Mouse (Mus musculus) heart, embryonic 15.5 days (tissue): ENCODE data around the gene Rasd1. TPM values are rescaled to one million over a fixed set of nuclear protein-coding genes. Genes with fewer than 3 reads are reported as not detected.

Experiments used
- ATAC-seq: fragments of 200-750 bp; cut with Nextera tagmentation; replicated peaks from 2 replicates; pipeline ENCODE4 v1.8.0; 2017; ENCODE audit warnings: low read depth, moderate TSS enrichment; ENCODE audit not compliant: insufficient number of reproducible peaks, insufficient read depth, low FRiP score
- H3K27ac ChIP-seq: fragments of 300-500 bp; sonication (generic); 2 replicates; pipeline ENCODE4 v1.5.1; 2015; ENCODE audit warnings: mild to moderate bottlenecking, inconsistent platforms
- H3K27me3 ChIP-seq: fragments of 300-500 bp; sonication (generic); 2 replicates; pipeline ENCODE4 v1.6.1; 2015; ENCODE audit warnings: inconsistent platforms
- H3K36me3 ChIP-seq: fragments of 300-500 bp; sonication (generic); 2 replicates; pipeline ENCODE4 v1.6.1; 2015; ENCODE audit warnings: mild to moderate bottlenecking, inconsistent platforms
- H3K4me1 ChIP-seq: fragments of 300-500 bp; sonication (generic); replicated peaks from 2 replicates; pipeline ENCODE4 v1.6.1; 2015; ENCODE audit warnings: inconsistent platforms
- H3K4me2 ChIP-seq: fragments of 300-500 bp; sonication (generic); 2 replicates; pipeline ENCODE4 v1.6.1; 2015; ENCODE audit warnings: inconsistent platforms, mild to moderate bottlenecking, moderate library complexity
- H3K4me3 ChIP-seq: fragments of 300-500 bp; sonication (generic); 2 replicates; pipeline ENCODE4 v1.5.1; 2015; ENCODE audit warnings: mild to moderate bottlenecking, inconsistent platforms
- H3K9ac ChIP-seq: fragments of 300-500 bp; sonication (generic); 2 replicates; pipeline ENCODE4 v1.6.1; 2015; ENCODE audit warnings: mild to moderate bottlenecking, inconsistent platforms
- H3K9me3 ChIP-seq: fragments of 300-500 bp; sonication (generic); replicated peaks from 2 replicates; pipeline ENCODE4 v1.6.1; 2016; ENCODE audit warnings: inconsistent platforms
- WGBS: fragments of 180-500 bp; shearing (Covaris S2); methylation state at CpG from one replicate; pipeline ENCODE4 v1.1.7; 2015; ENCODE audit warnings: mixed read lengths; 5-methylcytosine and 5-hydroxymethylcytosine counted together
- polyA plus RNA-seq: library from polyadenylated mRNA; unstranded; fragments of >200 nt; fragmentation: Nextera tagmentation; extraction: Ambion mirVana; gene quantifications from 2 replicates; pipeline ENCODE4 v1.2.1, GENCODE M21; 2015

Rasd1 gene
- polyA plus RNA-seq, 1 experiment from 2014 or later: 7.7 TPM

GRCm38 (mm10) chr11:59973389-59973788, 8.6 kb upstream of the Rasd1 start:
- H3K9me3 ChIP-seq: no peaks in the 10 kb centered on the region
- H3K9ac ChIP-seq: no peak overlapping the region
- 84% methylated on average over 5 of the region's 5 CpGs for WGBS
- H3K4me2 ChIP-seq: no peak overlapping the region
- H3K36me3 ChIP-seq: no peaks in the 10 kb centered on the region
- H3K27me3 ChIP-seq: no peaks in the 10 kb centered on the region
- no peak overlapping the region for H3K27ac ChIP-seq
- ATAC-seq: no peak
- no peak overlapping the region for H3K4me3 ChIP-seq
- peaks cover 13% of the 10 kb centered on the region for H3K4me1 ChIP-seq

- Histone ChIP-seq H3K9ac (no peak overlapping the region), H3K4me2 (no peak overlapping the region), H3K4me1 (peaks cover 13% of the 10 kb centered on the region), H3K36me3 (no peaks in the 10 kb centered on the region), H3K4me3 (no peak overlapping the region), H3K27me3 (no peaks in the 10 kb centered on the region), H3K27ac (peak overlapping the region; percentile 33; the same call in 1 of the 2 replicates), H3K9me3 (no peaks in the 10 kb centered on the region)
- 23% methylated on average over 2 of the region's 2 CpGs for WGBS
- peak; percentile 59; the same call in 1 of the 2 replicates for ATAC-seq
Observed at GRCm38 (mm10) chr11:59971691-59972090, 6.9 kb upstream of the Rasd1 start.

DNA sequence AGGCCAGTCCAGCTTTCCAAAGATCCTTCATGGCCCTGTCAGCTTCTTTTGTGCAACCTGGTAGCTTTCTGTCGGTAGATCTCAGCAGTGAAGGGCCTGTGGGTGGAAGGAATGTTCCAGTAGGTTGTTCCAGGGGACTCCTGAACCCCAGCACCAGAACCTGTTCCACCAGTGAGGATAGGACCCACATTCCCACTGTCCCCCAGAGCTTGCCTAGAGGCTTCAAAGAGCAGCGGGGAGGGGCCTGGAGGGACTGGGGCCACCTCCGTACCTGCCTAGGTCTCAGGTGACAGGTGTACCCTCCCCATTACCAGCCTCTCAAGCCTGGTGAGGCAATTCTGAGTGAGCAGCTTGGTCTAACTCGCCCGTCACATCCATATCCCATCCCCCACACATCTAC, 6.0 kb upstream of the Rasd1 start:
- Histone ChIP-seq H3K4me2 (no peak overlapping the region), H3K27ac (no peak overlapping the region), H3K9ac (no peak overlapping the region), H3K36me3 (no peaks in the 10 kb centered on the region), H3K9me3 (no peaks in the 10 kb centered on the region), H3K4me3 (no peak overlapping the region), H3K27me3 (no peaks in the 10 kb centered on the region), H3K4me1 (peaks cover 21% of the 10 kb centered on the region)
- ATAC-seq: no peak
- WGBS: 67% methylated on average over 5 of the region's 5 CpGs

DNA sequence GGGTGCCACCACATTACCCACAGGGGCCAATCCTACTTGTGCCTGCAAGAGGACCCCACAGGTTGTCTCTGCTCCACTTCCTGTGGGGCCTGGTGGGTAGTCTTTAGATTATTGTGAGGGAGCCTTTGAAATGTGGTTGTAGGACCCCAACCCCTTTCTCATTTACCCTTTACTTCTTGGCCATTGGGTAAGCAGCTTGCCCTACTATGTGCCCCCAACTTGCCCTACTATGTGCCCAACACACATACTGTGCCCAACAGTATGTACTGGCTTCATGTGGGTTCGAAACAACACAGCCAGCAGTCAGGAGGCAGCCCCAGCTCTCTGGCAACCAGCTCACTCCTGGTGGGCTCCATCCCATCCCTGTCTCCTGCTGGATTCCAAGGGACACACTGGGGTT, 3.0 kb upstream of the Rasd1 start:
- Histone ChIP-seq H3K27ac (no peak overlapping the region), H3K9ac (no peak overlapping the region), H3K4me1 (peaks cover 44% of the 10 kb centered on the region), H3K9me3 (no peaks in the 10 kb centered on the region), H3K27me3 (no peaks in the 10 kb centered on the region), H3K4me3 (no peak overlapping the region), H3K4me2 (no peak overlapping the region), H3K36me3 (no peaks in the 10 kb centered on the region)
- WGBS: 82% methylated on average over 1 of the region's 1 CpGs
- no peak for ATAC-seq

DNA sequence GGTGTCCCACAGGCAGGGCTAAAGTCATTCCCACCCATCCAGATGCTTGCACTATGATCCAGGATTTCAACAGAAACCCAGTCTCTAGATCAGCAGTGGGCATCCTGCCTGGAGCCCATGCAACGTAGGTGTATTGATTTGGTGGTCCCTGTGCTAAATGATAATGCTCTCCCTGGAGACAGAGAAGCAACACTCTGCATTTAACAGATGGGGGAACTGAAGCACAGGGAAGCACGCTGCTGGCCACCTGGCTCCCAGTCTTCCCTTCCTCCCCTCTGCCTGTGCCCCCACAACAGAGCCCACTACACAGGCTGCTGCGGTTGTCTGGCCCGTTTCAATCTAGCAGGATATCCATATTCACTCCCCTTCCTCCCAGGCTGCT, 1.3 kb upstream of the Rasd1 start:
- H3K4me2 ChIP-seq: no peak overlapping the region
- no peak for ATAC-seq
- H3K27ac ChIP-seq: no peak overlapping the region
- H3K4me1 ChIP-seq: peaks cover 47% of the 10 kb centered on the region
- H3K36me3 ChIP-seq: peaks cover 2% of the 10 kb centered on the region; the same call in 1 of the 2 replicates
- H3K4me3 ChIP-seq: no peak overlapping the region
- WGBS: 51% methylated on average over 4 of the region's 4 CpGs
- no peak overlapping the region for H3K9ac ChIP-seq
- H3K27me3 ChIP-seq: no peaks in the 10 kb centered on the region
- H3K9me3 ChIP-seq: no peaks in the 10 kb centered on the region

DNA sequence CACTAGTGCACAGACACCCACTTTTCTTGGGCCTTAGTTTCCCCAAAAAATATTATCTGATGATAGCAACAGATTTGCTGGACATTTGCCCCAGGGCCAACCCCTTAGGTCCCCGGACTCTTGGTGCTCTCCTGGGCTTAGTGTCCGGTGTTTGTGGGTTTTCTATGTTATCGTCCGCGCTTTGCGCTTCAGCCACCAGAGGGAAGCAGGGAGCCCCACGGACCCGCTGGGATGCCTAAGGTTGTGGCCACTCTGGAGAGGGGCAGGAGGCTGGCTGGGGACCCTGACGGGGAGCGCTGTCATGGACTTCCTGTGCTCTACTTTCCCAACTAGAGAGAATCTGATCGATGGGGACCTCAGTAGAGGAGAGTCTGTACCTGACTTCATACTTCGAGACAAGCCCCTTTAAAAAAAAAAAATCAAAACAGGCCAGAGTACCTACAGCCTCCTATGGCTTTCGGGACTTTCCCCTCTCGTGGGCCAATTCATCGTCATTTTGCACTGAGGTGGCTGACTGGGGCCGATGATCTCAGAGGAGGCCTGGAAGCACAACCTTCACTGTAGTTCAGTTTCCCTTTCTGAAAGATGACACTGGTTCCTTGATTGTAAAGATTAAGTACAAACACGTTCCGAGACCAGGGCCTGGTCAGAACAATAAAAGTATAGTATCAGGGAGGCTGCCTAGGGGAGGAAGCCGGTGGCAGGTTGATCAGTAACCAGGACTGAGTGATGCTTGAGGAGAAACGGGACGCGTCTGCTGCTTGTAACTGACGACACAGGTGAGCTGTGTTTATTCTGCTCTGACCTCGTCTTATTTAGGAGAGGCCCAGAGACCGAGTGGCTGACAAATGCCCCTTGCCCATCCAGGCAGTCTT, 720 bp upstream of the Rasd1 start:
- Histone ChIP-seq H3K9me3 (no peaks in the 10 kb centered on the region), H3K4me1 (peaks cover 53% of the 10 kb centered on the region), H3K4me3 (peak overlapping the region; percentile 55), H3K9ac (peak overlapping the region; percentile 67), H3K27me3 (no peaks in the 10 kb centered on the region), H3K4me2 (peak overlapping the region; percentile 96), H3K36me3 (peaks cover 4% of the 10 kb centered on the region; the same call in 1 of the 2 replicates), H3K27ac (peak overlapping the region; percentile 81)
- WGBS: 31% methylated on average over 25 of the region's 25 CpGs
- ATAC-seq: peak; percentile 65

GRCm38 (mm10) chr11:59964163-59964758, 483 bp downstream of the Rasd1 start:
- peak overlapping the region; percentile 55 for H3K4me3 ChIP-seq
- H3K27ac ChIP-seq: peak overlapping the region; percentile 81
- H3K36me3 ChIP-seq: peaks cover 4% of the 10 kb centered on the region; the same call in 1 of the 2 replicates
- peaks cover 65% of the 10 kb centered on the region for H3K4me1 ChIP-seq
- H3K9me3 ChIP-seq: no peaks in the 10 kb centered on the region
- 2% methylated on average over 33 of the region's 33 CpGs for WGBS
- no peak for ATAC-seq
- H3K4me2 ChIP-seq: peak overlapping the region; percentile 96
- H3K27me3 ChIP-seq: no peaks in the 10 kb centered on the region
- peak overlapping the region; percentile 67 for H3K9ac ChIP-seq

DNA sequence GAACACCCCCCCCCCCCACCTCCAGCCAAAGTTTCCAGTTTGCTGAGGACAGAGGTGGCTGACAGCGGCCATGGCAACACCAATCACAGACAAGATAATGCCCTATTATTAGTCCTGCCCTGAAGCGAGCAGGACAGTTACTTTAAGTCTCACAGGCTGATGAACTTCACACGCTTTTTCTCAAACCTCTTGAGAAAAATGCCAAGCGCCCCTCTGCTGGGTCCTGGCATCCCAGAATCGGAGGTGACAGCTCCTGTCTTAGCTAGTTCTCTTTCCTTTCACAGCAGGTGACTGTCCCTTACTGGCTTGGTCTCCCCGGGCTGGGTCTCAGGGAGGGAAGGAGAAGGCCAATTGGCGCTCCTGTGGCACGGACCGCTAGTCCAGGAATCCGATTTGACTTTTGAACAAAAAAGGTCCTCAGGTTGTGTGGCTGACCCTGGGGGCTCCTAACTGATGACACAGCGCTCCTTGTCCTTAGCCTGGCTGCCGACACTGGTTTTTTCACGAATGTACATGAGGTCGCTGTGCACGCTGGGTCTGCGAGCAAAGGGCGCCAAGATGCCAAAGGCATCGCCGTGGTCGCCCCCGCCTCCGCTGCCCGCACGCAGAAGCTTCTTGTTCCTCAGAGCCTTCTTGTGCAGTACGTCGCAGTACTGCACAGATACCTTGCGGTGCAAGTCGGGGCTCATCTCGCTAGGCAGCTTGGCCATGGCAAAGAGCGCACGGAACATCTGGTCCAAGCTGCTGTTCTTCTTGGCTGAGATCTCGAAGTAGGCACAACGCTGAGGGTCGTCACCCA, 1.2 kb downstream of the Rasd1 start:
- H3K9me3 ChIP-seq: no peaks in the 10 kb centered on the region
- H3K9ac ChIP-seq: peak overlapping the region; percentile 67
- peaks cover 4% of the 10 kb centered on the region; the same call in 1 of the 2 replicates for H3K36me3 ChIP-seq
- H3K27ac ChIP-seq: peak overlapping the region; percentile 48; the same call in 1 of the 2 replicates
- H3K4me2 ChIP-seq: peak overlapping the region; percentile 96
- no peak for ATAC-seq
- WGBS: 7% methylated on average over 34 of the region's 34 CpGs
- no peaks in the 10 kb centered on the region for H3K27me3 ChIP-seq
- H3K4me3 ChIP-seq: peak overlapping the region; percentile 55
- H3K4me1 ChIP-seq: peaks cover 72% of the 10 kb centered on the region

DNA sequence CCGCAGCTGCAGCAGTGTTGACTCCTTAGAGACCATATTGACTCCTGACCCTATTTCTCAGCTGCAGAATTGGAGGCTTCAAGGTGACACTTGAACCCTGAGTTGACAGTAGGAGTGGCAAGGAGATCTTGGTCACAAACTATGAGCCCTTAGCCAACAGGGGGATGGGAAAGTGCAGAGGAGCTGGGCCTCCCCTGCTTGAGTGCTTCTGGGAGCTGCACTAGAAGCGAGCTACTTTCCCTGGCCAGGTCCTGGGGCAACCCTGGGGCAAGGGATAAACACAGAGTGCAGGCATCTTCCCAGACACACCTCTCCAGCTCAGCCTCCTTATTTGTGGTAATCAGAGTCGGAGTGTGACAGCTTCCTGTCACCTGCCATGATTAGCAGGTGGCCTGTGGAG, 2.2 kb downstream of the Rasd1 start:
- peak overlapping the region; percentile 27 for H3K27ac ChIP-seq
- peaks cover 4% of the 10 kb centered on the region; the same call in 1 of the 2 replicates for H3K36me3 ChIP-seq
- no peak for ATAC-seq
- H3K9ac ChIP-seq: no peak overlapping the region
- peaks cover 72% of the 10 kb centered on the region for H3K4me1 ChIP-seq
- H3K9me3 ChIP-seq: no peaks in the 10 kb centered on the region
- 67% methylated on average over 3 of the region's 3 CpGs for WGBS
- peak overlapping the region; percentile 96; the same call in 1 of the 2 replicates for H3K4me2 ChIP-seq
- H3K27me3 ChIP-seq: no peaks in the 10 kb centered on the region
- no peak overlapping the region for H3K4me3 ChIP-seq

DNA sequence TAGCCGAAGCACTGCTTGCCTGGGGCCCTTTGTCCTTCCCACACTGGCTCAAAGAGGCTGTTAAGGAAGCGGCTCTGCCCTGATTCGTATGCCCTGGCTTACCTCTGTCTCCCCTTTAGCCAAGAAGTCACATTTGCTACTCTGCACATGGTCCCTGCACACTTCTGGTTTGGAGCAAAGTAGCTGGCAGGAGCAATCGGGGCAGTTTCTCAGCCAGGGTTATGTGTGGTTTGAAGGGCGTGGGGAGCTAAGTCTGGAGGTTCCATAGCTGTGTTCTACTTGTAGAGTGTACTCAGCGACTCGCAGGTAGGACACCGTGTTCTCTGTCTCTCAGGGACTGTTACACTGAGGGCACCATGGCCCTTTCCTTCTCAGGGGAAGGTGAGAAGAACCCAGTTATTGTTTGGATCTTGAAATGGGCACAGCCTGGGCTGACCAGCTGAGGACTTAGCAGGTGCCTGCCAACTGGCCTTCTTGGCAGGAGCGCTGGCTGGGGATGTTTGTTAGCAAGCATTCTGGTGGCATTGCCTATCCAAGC, 3.3 kb downstream of the Rasd1 start:
- Histone ChIP-seq H3K4me2 (peak overlapping the region; percentile 34), H3K4me1 (peaks cover 70% of the 10 kb centered on the region), H3K9me3 (no peaks in the 10 kb centered on the region), H3K9ac (no peak overlapping the region), H3K27me3 (no peaks in the 10 kb centered on the region), H3K36me3 (peaks cover 4% of the 10 kb centered on the region; the same call in 1 of the 2 replicates), H3K27ac (peak overlapping the region; percentile 92), H3K4me3 (no peak overlapping the region)
- ATAC-seq: no peak
- WGBS: 57% methylated on average over 9 of the region's 9 CpGs
